8 mouse cellular contexts compared by ENCODE assay signal in the genomic region with DNA sequence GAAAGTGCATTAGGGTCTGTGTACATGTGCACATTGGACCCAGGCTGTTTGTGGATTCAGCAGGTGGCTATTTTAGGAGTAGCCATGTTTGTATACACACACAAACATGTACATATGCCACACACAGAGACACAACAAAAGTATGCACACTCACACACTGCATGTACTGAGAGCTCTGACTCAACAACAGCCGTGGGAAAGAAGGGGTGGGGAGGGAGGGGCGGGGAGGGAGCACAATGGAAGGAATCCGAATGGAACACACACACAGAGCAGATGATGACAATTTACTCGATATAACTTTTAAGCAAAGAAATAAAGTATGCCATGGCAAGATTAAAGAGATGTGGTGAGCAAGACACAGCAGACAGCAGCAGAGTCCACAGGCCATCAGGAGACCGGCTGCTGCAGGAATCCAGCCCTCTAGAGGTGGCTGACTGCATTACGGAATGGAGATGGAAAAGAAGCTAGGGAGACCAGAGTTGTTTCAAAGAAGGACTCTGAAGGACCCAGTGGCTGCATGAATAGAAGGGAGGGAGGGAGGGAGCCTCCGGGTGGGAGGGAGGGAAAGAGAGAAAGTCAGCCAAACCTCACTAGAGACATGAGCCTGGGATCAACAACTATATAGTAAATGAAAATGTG.
DNase-seq lines count a peak whose midpoint lies in the region; ATAC-seq lines count a peak whose summit lies in the region.

No protein-coding gene starts in this region.

- H3K36me3 ChIP-seq in kidney, embryonic 15.5 days, result no peaks in the 10 kb centered on the region
- no peaks in the 10 kb centered on the region for H3K36me3 ChIP-seq in midbrain, embryonic 14.5 days (ENCODE audit: control insufficient read depth, insufficient read depth, low read length)

- no peak overlapping the region for H3K27ac ChIP-seq in kidney, embryonic 15.5 days
- no peak overlapping the region for H3K27ac ChIP-seq in midbrain, embryonic 14.5 days (replicated peaks; ENCODE audit: low read depth, low read length)

- peak; percentile 41 to 56 for DNase-seq in left cerebral cortex, adult 18-20 months (ENCODE audit: low spot score in 2 of 2)
- no peak for DNase-seq in left cerebral cortex, adult 11 months (ENCODE audit: low spot score)
- peak; percentile 30 for DNase-seq in adrenal gland, postnatal 25 days
- DNase-seq in fibroblast of lung, adult 2 months (ENCODE audit: low read depth), result peak; percentile 38
- peak; percentile 80 for DNase-seq in midbrain, embryonic 14.5 days
- no peak for DNase-seq in thymus, postnatal 10 days (ENCODE audit: low spot score in 2 of 2)
- no peak for DNase-seq in layer of hippocampus, adult 9-11 months

- 34% methylated on average over 7 of the region's 7 CpGs for WGBS in kidney, embryonic 15.5 days
- WGBS in midbrain, embryonic 14.5 days, result 19% methylated on average over 7 of the region's 7 CpGs

- ATAC-seq in kidney, embryonic 15.5 days (replicated peaks; ENCODE audit: low FRiP score), result peak; percentile 68; the same call in 1 of the 2 replicates
- ATAC-seq in midbrain, embryonic 14.5 days (ENCODE audit: low FRiP score, low TSS enrichment), result no peak

- H3K4me3 ChIP-seq in kidney, embryonic 15.5 days (replicated peaks), result no peak overlapping the region
- H3K4me3 ChIP-seq in midbrain, embryonic 14.5 days (replicated peaks; ENCODE audit: low read depth, low read length), result no peak overlapping the region

- no peak overlapping the region for H3K9ac ChIP-seq in kidney, embryonic 15.5 days
- H3K9ac ChIP-seq in midbrain, embryonic 14.5 days (replicated peaks; ENCODE audit: low read length), result no peak overlapping the region

- H3K27me3 ChIP-seq in kidney, embryonic 15.5 days, result no peaks in the 10 kb centered on the region
- H3K27me3 ChIP-seq in midbrain, embryonic 14.5 days (ENCODE audit: control insufficient read depth, insufficient read depth, low read length), result no peaks in the 10 kb centered on the region

- no peaks in the 10 kb centered on the region for H3K9me3 ChIP-seq in kidney, embryonic 15.5 days (replicated peaks)
- H3K9me3 ChIP-seq in midbrain, embryonic 14.5 days (ENCODE audit: control insufficient read depth, low read length), result no peaks in the 10 kb centered on the region

- no peak overlapping the region for H3K4me2 ChIP-seq in kidney, embryonic 15.5 days
- H3K4me2 ChIP-seq in midbrain, embryonic 14.5 days (ENCODE audit: low read length), result no peak overlapping the region

- H3K4me1 ChIP-seq in kidney, embryonic 15.5 days, result peaks cover 25% of the 10 kb centered on the region
- H3K4me1 ChIP-seq in midbrain, embryonic 14.5 days (ENCODE audit: control insufficient read depth, insufficient read depth, low read length), result no peaks in the 10 kb centered on the region

Comparison
In these comparisons a context has a peak if more than half of its experiments do, and no peak if none do; other contexts are left out.
1. DNase-seq: peak in left cerebral cortex, adult 18-20 months (2 of 2), adrenal gland, postnatal 25 days (single experiment), fibroblast of lung, adult 2 months (single experiment) and midbrain, embryonic 14.5 days (single experiment); none in left cerebral cortex, adult 11 months (single experiment), thymus, postnatal 10 days (0 of 2) and layer of hippocampus, adult 9-11 months (single experiment).